In the genomic region with DNA sequence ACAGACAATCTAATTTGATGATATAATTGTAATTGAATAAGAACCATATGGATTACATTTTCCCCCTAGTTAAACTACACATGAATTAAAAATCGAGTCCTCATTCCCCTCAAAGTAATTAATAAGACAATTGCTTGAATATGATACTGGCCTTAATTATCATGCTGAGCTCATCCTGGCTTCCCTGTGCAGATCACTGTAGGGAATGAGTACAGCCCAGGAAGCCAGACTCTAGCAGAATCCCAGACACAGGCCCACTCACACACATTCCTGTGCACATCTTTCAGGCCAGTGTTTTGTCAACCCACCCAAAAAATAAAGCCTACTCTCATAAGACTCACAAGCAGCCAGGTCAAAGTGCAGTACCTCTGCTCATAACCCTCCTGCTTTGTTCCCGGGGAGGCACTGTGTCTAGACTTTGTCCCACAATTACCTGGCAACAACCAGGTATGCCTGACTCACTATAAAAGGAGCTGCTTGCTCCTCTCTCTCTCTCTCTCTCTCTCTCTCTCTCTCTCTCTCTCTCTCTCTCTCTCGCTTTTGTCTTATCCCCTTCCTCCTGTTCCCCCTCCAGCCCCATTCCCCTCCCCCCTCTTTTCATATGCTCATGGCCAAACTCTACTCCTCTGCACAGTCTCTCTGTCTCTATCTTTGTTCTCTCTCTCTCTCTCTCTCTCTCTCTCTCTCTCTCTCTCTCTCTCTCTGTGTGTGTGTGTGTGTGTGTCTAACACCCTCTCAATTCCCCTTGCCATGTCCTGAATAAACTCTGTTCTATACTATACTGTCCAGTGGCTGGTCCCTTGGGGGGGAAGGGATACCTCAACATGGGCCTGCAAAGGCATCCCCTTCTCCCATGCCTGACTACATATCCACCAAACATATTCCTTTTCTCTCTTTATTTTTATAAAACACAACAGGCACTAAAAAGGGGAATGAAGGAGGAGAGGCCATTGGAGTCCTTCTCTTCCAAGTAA, we compare ENCODE assay signal across 27 mouse cellular contexts.
A peak's percentile ranks its signal among the peaks of the same experiment; 100 is the strongest.
DNase-seq lines count a peak whose midpoint lies in the region; ATAC-seq and TF ChIP-seq lines count a peak whose summit lies in the region.
"Had no signal": no experiment of that assay in that cellular context is flagged by ENCODE, and none has a peak within 500 bp of the region (broad histone marks: within the 10 kb centered on the region; RNA-seq: fewer than 3 reads in every experiment).

No protein-coding gene starts in this region.

- peak overlapping the region; percentile 87; the same call in 1 of the 2 replicates for H3K27ac ChIP-seq in gastrocnemius, adult 2 months
- no peak overlapping the region for H3K27ac ChIP-seq in kidney, adult 2 months (ENCODE audit: insufficient read depth, low read depth, low read length)
- H3K27ac ChIP-seq in kidney, embryonic 15.5 days, result no peak overlapping the region
- H3K27ac ChIP-seq in midbrain, embryonic 16.5 days (ENCODE audit: low read length), result no peak overlapping the region
- no peak overlapping the region for H3K27ac ChIP-seq in midbrain, embryonic 10.5 days (replicated peaks)
- H3K27ac ChIP-seq: forebrain, embryonic 13.5 days; heart, adult 2 months; kidney, postnatal 0 days; liver, embryonic 15.5 days; midbrain, embryonic 12.5 days; neural tube, embryonic 13.5 days had no signal

- no peak overlapping the region for H3K4me3 ChIP-seq in gastrocnemius, adult 2 months
- no peak overlapping the region for H3K4me3 ChIP-seq in kidney, adult 2 months (ENCODE audit: insufficient read depth, low read depth, low read length)
- H3K4me3 ChIP-seq in kidney, embryonic 15.5 days (replicated peaks), result no peak overlapping the region
- H3K4me3 ChIP-seq in midbrain, embryonic 16.5 days (ENCODE audit: low read depth, low read length), result no peak overlapping the region
- no peak overlapping the region for H3K4me3 ChIP-seq in midbrain, embryonic 10.5 days
- H3K4me3 ChIP-seq: forebrain, embryonic 13.5 days; heart, adult 2 months; heart, embryonic 12.5 days; liver, embryonic 15.5 days; midbrain, embryonic 12.5 days; myocyte; neural tube, embryonic 13.5 days had no signal

- intact Hi-C loops in gastrocnemius, adult 2 months (cut with DNase I), result loop anchor here (10.0 kb wide), 1 partner anchor 193 kb away; no protein-coding TSS in a partner anchor
- intact Hi-C loops in gastrocnemius, postnatal 36 days (cut with DNase I), result loop anchor here (10.0 kb wide), 1 partner anchor 507 kb away; no protein-coding TSS in a partner anchor

- H3K9me3 ChIP-seq in kidney, embryonic 15.5 days (replicated peaks), result no peaks in the 10 kb centered on the region
- no peaks in the 10 kb centered on the region for H3K9me3 ChIP-seq in midbrain, embryonic 16.5 days (replicated peaks; ENCODE audit: control insufficient read depth, low read length, poor library complexity, severe bottlenecking)
- H3K9me3 ChIP-seq in midbrain, embryonic 10.5 days (replicated peaks), result no peaks in the 10 kb centered on the region
- H3K9me3 ChIP-seq: forebrain, embryonic 13.5 days; heart, embryonic 12.5 days; liver, embryonic 15.5 days; midbrain, embryonic 12.5 days; neural tube, embryonic 13.5 days had no signal

- no peaks in the 10 kb centered on the region for H3K4me1 ChIP-seq in kidney, adult 2 months (ENCODE audit: control insufficient read depth, insufficient read depth, low read length)
- H3K4me1 ChIP-seq in kidney, embryonic 15.5 days, result no peaks in the 10 kb centered on the region
- H3K4me1 ChIP-seq in midbrain, embryonic 16.5 days (ENCODE audit: control insufficient read depth, insufficient read depth, low read length), result no peaks in the 10 kb centered on the region
- no peaks in the 10 kb centered on the region for H3K4me1 ChIP-seq in midbrain, embryonic 10.5 days
- H3K4me1 ChIP-seq: forebrain, embryonic 13.5 days; liver, embryonic 15.5 days; midbrain, embryonic 12.5 days had no signal

- TF ChIP-seq CTCF in gastrocnemius, adult 2 months (IDR thresholded peaks at IDR 0.05), result no peak
- no peak for TF ChIP-seq CTCF in kidney, adult 2 months (conservative IDR thresholded peaks at IDR 0.05; ENCODE audit: insufficient read depth, insufficient read length, low read depth, low read length)

- H3K9ac ChIP-seq in kidney, embryonic 15.5 days, result no peak overlapping the region
- no peak overlapping the region for H3K9ac ChIP-seq in midbrain, embryonic 16.5 days (ENCODE audit: low read depth, low read length)
- H3K9ac ChIP-seq: forebrain, embryonic 13.5 days; heart, embryonic 12.5 days; liver, embryonic 15.5 days; lung, embryonic 14.5 days; midbrain, embryonic 12.5 days; neural tube, embryonic 13.5 days had no signal

- ATAC-seq in kidney, embryonic 15.5 days (replicated peaks; ENCODE audit: low FRiP score), result no peak
- ATAC-seq in midbrain, embryonic 16.5 days, result 0 out of 2 replicates have a peak, but pooled peaks have one; percentile 39
- ATAC-seq in megakaryocyte progenitor cell, adult 5-6 weeks (replicated peaks; ENCODE audit: poor library complexity), result no peak
- ATAC-seq: forebrain, embryonic 13.5 days; Patski had no signal

- H3K36me3 ChIP-seq in kidney, adult 2 months (ENCODE audit: control insufficient read depth, insufficient read depth, low read length), result no peaks in the 10 kb centered on the region
- H3K36me3 ChIP-seq in kidney, embryonic 15.5 days, result no peaks in the 10 kb centered on the region
- H3K36me3 ChIP-seq in midbrain, embryonic 16.5 days (ENCODE audit: control insufficient read depth, insufficient read depth, low read length), result no peaks in the 10 kb centered on the region
- H3K36me3 ChIP-seq in midbrain, embryonic 10.5 days, result no peaks in the 10 kb centered on the region
- H3K36me3 ChIP-seq: G1E; heart, embryonic 12.5 days; liver, embryonic 15.5 days; midbrain, embryonic 12.5 days; neural tube, embryonic 13.5 days had no signal

- H3K27me3 ChIP-seq in kidney, adult 2 months (replicated peaks; ENCODE audit: control insufficient read depth, insufficient read depth, low read length), result no peaks in the 10 kb centered on the region
- peaks cover 4% of the 10 kb centered on the region; the same call in 1 of the 2 replicates for H3K27me3 ChIP-seq in kidney, embryonic 15.5 days
- no peaks in the 10 kb centered on the region for H3K27me3 ChIP-seq in midbrain, embryonic 16.5 days (ENCODE audit: control insufficient read depth, insufficient read depth, low read depth, low read length)
- no peaks in the 10 kb centered on the region for H3K27me3 ChIP-seq in midbrain, embryonic 10.5 days (ENCODE audit: low read depth, poor library complexity, severe bottlenecking)
- H3K27me3 ChIP-seq: forebrain, embryonic 13.5 days; heart, embryonic 12.5 days; liver, embryonic 15.5 days; midbrain, embryonic 12.5 days; neural tube, embryonic 13.5 days; Patski had no signal

- 45% methylated on average over 3 of the region's 3 CpGs for WGBS in kidney, adult 2 months
- WGBS in kidney, embryonic 15.5 days, result 70% methylated on average over 3 of the region's 3 CpGs
- 69% methylated on average over 3 of the region's 3 CpGs for WGBS in midbrain, embryonic 16.5 days
- WGBS in midbrain, embryonic 10.5 days, result 63% methylated on average over 3 of the region's 3 CpGs
- WGBS in large intestine, adult 2 months, result 24% methylated on average over 3 of the region's 3 CpGs

- no peak for TF ChIP-seq POLR2A in kidney, adult 2 months (IDR thresholded peaks at IDR 0.05; ENCODE audit: low read depth, low read length)

- H3K4me2 ChIP-seq in kidney, embryonic 15.5 days, result no peak overlapping the region
- no peak overlapping the region for H3K4me2 ChIP-seq in midbrain, embryonic 16.5 days (ENCODE audit: low read length)
- H3K4me2 ChIP-seq: forebrain, embryonic 13.5 days; heart, embryonic 12.5 days; liver, embryonic 15.5 days; lung, embryonic 14.5 days; midbrain, embryonic 12.5 days; neural tube, embryonic 13.5 days had no signal

- DNase-seq in gastrocnemius, adult 2 months, result no peak
- DNase-seq in gastrocnemius, postnatal 36 days, result no peak
- DNase-seq in kidney, adult 2 months, result peak; percentile 26
- no peak for DNase-seq in midbrain, embryonic 10.5 days (ENCODE audit: low spot score)
- DNase-seq in large intestine, adult 2 months (ENCODE audit: low read depth, low spot score), result peak; percentile 50
- DNase-seq: adrenal gland, postnatal 10 days; cerebellum, adult 11-12 months; cerebellum, adult 9-11 months; gastrocnemius, postnatal 25 days; heart, adult 2 months; heart, postnatal 4 days; lung, embryonic 14.5 days; lung, postnatal 14 days; thymus, adult 2 months; thymus, postnatal 36 days had no signal

Comparison
In these comparisons a context has a peak if more than half of its experiments do, and no peak if none do; other contexts are left out.
1. DNase-seq: peak in kidney, adult 2 months (single experiment) and large intestine, adult 2 months (single experiment); none in gastrocnemius, adult 2 months (single experiment), gastrocnemius, postnatal 36 days (0 of 2) and midbrain, embryonic 10.5 days (single experiment).